Mouse (Mus musculus) megakaryocyte, adult 5-6 weeks (primary cell): ENCODE data around the gene 9630041A04Rik. TPM values are rescaled to one million over a fixed set of nuclear protein-coding genes. Genes with fewer than 3 reads are reported as not detected.

Experiments used
- ATAC-seq: 2 replicates; pipeline ENCODE4 v1.8.0; 2016; ENCODE audit warnings: mild to moderate bottlenecking, inconsistent platforms; ENCODE audit not compliant: poor library complexity, severe bottlenecking
- total RNA-seq, 2 experiments: library from RNA; stranded (forward) in 1 of 2; stranded (reverse) in 1 of 2; fragments of 153-499, 151-499 nt in 1 of 2; fragments of 221-1000, 200-1000 nt in 1 of 2; gene quantifications; 2 replicates each; pipeline versions ENCODE4 v1.2.3 to v1.2.4; 2015 to 2017

9630041A04Rik gene
- total RNA-seq (2015) (not detected in 2 replicates), total RNA-seq (2017) (not detected in 2 replicates)

GRCm38 (mm10) chr9:101861596-101862471, at the start of gene 9630041A04Rik:
9630041A04Rik (plus strand) TSS chr9:101861841.
- ATAC-seq, result no peak

- ATAC-seq, result no peak
Observed at GRCm38 (mm10) chr9:101823896-101824295, 37.7 kb upstream of the 9630041A04Rik start.

- ATAC-seq, result no peak
Observed at GRCm38 (mm10) chr9:101825626-101826025, 36.0 kb upstream of the 9630041A04Rik start.

- ATAC-seq, result no peak
Observed at GRCm38 (mm10) chr9:101833619-101834018, 28.0 kb upstream of the 9630041A04Rik start.

- ATAC-seq, result no peak
Observed at GRCm38 (mm10) chr9:101841101-101841500, 20.5 kb upstream of the 9630041A04Rik start.

GRCm38 (mm10) chr9:101843893-101844292, 17.7 kb upstream of the 9630041A04Rik start:
- no peak for ATAC-seq

- ATAC-seq, result no peak
Observed at GRCm38 (mm10) chr9:101845691-101846090, 15.9 kb upstream of the 9630041A04Rik start.

- ATAC-seq, result no peak
Observed at GRCm38 (mm10) chr9:101862481-101863065, 932 bp downstream of the 9630041A04Rik start.

GRCm38 (mm10) chr9:101863130-101863529, 1.5 kb downstream of the 9630041A04Rik start:
- no peak for ATAC-seq

- ATAC-seq, result no peak
Observed at GRCm38 (mm10) chr9:101868593-101868992, 7.0 kb downstream of the 9630041A04Rik start.

- no peak for ATAC-seq
Observed at GRCm38 (mm10) chr9:101870034-101870433, 8.4 kb downstream of the 9630041A04Rik start.

- no peak for ATAC-seq
Observed at GRCm38 (mm10) chr9:101875306-101875705, 13.7 kb downstream of the 9630041A04Rik start.

- no peak for ATAC-seq
Observed at GRCm38 (mm10) chr9:101877109-101877987, 15.7 kb downstream of the 9630041A04Rik start.

- ATAC-seq, result no peak
Observed at GRCm38 (mm10) chr9:101883295-101883694, 21.7 kb downstream of the 9630041A04Rik start.

- no peak for ATAC-seq
Observed at GRCm38 (mm10) chr9:101897851-101898250, 36.2 kb downstream of the 9630041A04Rik start.

GRCm38 (mm10) chr9:101903406-101903805, 41.8 kb downstream of the 9630041A04Rik start:
- no peak for ATAC-seq

- ATAC-seq, result no peak
Observed at GRCm38 (mm10) chr9:101907747-101908255, 46.2 kb downstream of the 9630041A04Rik start.

- ATAC-seq, result no peak
Observed at GRCm38 (mm10) chr9:101908849-101909248, 47.2 kb downstream of the 9630041A04Rik start.

- ATAC-seq, result no peak
Observed at GRCm38 (mm10) chr9:101909491-101909890, 47.9 kb downstream of the 9630041A04Rik start.

- ATAC-seq, result no peak
Observed at GRCm38 (mm10) chr9:101911176-101911866, 49.7 kb downstream of the 9630041A04Rik start.
